Mouse (Mus musculus): ENCODE measurements around the gene Fbxo33. TPM values are rescaled to one million over a fixed set of nuclear protein-coding genes. Genes with fewer than 3 reads are reported as not detected.

The Fbxo33 gene
- 8.2 and 9.9 TPM in 2 replicates for polyA plus RNA-seq (2015; fragmentation: Nextera tagmentation; extraction: Ambion mirVana)

GRCm38 (mm10) chr12:59219325-59220225 is at the start of gene Fbxo33:
Fbxo33 (minus strand) TSS chr12:59219725.

Small RNA genes lying within 50 kb of the gene (microRNA-seq; reads per million reads assigned to microRNA genes)
- gene Gm27284 = not detected

Other genes with a start within 250 kb of the Fbxo33 start
- gene Sec23a, start 207.7 kb downstream of the Fbxo33 start, polyA plus RNA-seq (2015; fragmentation: Nextera tagmentation; extraction: Ambion mirVana) = 69.3 and 70.6 TPM in 2 replicates
- 11.8 and 12.0 TPM in 2 replicates for gene Gemin2, start 206.3 kb downstream of the Fbxo33 start, polyA plus RNA-seq (2015; fragmentation: Nextera tagmentation; extraction: Ambion mirVana)
- 177 and 182 TPM in 2 replicates for gene Trappc6b, start 158.3 kb downstream of the Fbxo33 start, polyA plus RNA-seq (2015; fragmentation: Nextera tagmentation; extraction: Ambion mirVana)
- 77.6 and 97.3 TPM in 2 replicates for gene Pnn, start 152.8 kb downstream of the Fbxo33 start, polyA plus RNA-seq (2015; fragmentation: Nextera tagmentation; extraction: Ambion mirVana)
- gene Mia2, start 123.9 kb downstream of the Fbxo33 start, polyA plus RNA-seq (2015; fragmentation: Nextera tagmentation; extraction: Ambion mirVana) = 31.9 and 41.4 TPM in 2 replicates